Mouse (Mus musculus) heart, postnatal 14 days (tissue): ENCODE data around the gene Efemp2. TPM values are rescaled to one million over a fixed set of nuclear protein-coding genes. Genes with fewer than 3 reads are reported as not detected.

ENCODE experiments used
- DNase-seq, 2 experiments: peaks; one replicate each; pipeline ENCODE4 v3.0.0; 2021 to 2022
- intact Hi-C: fragments of 180-260 bp; cut with DNase I; formaldehyde crosslinking; loops from one replicate; pipeline ENCODE4 v1.15.1; 2025
- long read RNA-seq, 2 experiments: library from polyadenylated mRNA; stranded (forward); transcript quantifications; one replicate each; pipeline ENCODE4 v2.0.0; 2021
- total RNA-seq, 2 experiments: library from RNA; stranded (reverse); gene quantifications; 2 replicates each; pipeline ENCODE4 v1.2.3; 2021

Gene Efemp2
- total RNA-seq: 10 to 100 TPM; 17.9 to 18.3 TPM
- long read RNA-seq, experiment 1, transcript Efemp2-204 (11 exons, 1,557 nt): major isoform, 28 of 44 reads
- long read RNA-seq, experiment 1, transcript Efemp2-201 (10 exons, 1,781 nt): minor isoform, 11 of 44 reads
- long read RNA-seq, experiment 1, partial matches to known transcripts: 0 of 44 reads
- long read RNA-seq, experiment 1, other reads (novel, unspliced or antisense): 5 of 44 reads
- long read RNA-seq, experiment 2, transcript Efemp2-201 (10 exons, 1,781 nt): minor isoform, 7 of 37 reads
- long read RNA-seq, experiment 2, transcript Efemp2-204 (11 exons, 1,557 nt): major isoform, 23 of 37 reads
- long read RNA-seq, experiment 2, partial matches to known transcripts: 1 of 37 reads
- long read RNA-seq, experiment 2, other reads (novel, unspliced or antisense): 6 of 37 reads

GRCm38 (mm10) chr19:5473720-5474119 is at the start of gene Efemp2:
Gene Efemp2, plus strand, starts transcription at chr19:5473954.
- intact Hi-C loops: no loop called here
- peak; percentile 82 to 84 for DNase-seq

DNA sequence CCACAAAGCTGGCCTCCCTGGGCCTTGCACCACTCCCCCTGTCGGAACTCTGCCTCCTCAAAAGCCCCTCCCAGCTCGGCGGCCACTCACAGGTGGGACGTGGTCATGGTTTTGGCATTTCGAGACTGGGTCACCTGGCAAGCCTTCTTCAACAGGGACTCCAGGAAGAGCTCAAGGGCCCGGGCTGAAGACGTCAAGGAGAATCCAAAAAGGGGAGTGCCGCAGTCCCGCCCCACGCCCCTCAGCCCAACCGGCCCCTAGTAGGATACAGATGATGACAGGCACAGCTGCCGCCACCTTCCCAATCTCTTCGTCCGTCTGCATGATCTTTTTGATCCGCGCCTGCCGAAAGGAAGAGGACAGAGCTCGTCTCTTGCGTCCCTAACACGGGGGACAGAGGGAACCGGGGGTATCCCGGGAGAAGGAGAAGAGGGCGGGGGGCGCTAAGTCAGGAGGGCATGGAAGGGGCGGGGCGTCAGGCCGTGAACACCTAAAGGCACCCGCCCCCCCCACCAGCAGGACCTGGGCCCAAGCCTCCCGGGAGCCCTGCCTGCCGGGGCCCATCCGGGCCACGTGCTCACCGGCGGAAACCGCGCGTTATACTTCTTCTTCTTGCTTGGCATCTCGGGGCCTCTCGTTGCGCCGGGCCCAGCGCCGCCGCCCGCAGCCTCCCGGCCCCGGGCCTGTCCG is 49.5 kb upstream of the Efemp2 start:
- intact Hi-C loops: loop anchor here (2.0 kb wide), 1 partner anchor 35 kb away; the partner anchor contains the start of gene Sart1
- DNase-seq: peak; percentile 73 to 80

GRCm38 (mm10) chr19:5424782-5425741 is 48.7 kb upstream of the Efemp2 start, which contains the start of the genes Drap1 and AI837181:
Gene Drap1, minus strand, starts transcription at chr19:5424979.
Gene AI837181, plus strand, starts transcription at chr19:5425144.
- DNase-seq: peak; percentile 95 to 96
- intact Hi-C loops: loop anchor here (2.0 kb wide), 1 partner anchor 36 kb away; the partner anchor contains the start of gene Sart1

DNA sequence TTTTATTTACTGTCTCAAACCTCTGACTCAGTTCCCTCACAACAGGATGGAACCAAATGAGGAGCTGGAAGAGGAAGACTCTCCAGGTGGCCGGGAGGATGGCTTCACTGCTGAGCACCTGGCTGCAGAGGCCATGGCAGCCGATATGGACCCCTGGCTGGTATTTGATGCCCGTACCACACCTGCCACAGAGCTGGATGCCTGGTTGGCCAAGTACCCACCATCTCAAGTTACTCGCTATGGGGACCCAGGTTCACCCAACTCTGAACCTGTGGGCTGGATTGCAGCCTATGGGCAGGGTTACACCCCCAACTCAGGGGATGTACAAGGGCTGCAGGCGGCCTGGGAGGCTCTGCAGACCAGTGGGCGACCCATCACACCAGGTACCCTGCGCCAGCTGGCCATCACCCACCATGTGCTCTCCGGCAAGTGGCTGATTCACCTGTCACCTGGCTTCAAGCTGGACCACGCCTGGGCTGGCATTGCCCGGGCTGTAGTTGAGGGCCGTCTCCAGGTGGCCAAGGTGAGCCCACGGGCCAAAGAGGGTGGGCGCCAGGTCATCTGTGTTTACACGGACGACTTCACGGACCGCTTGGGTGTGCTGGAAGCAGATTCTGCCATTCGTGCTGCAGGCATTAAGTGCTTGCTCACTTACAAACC is 47.7 kb upstream of the Efemp2 start:
- intact Hi-C loops: loop anchor here (2.0 kb wide), 1 partner anchor 37 kb away; the partner anchor contains the start of gene Sart1
- no peak for DNase-seq

GRCm38 (mm10) chr19:5426640-5427290 is 47.0 kb upstream of the Efemp2 start:
- intact Hi-C loops: no loop called here
- DNase-seq: no peak

DNA sequence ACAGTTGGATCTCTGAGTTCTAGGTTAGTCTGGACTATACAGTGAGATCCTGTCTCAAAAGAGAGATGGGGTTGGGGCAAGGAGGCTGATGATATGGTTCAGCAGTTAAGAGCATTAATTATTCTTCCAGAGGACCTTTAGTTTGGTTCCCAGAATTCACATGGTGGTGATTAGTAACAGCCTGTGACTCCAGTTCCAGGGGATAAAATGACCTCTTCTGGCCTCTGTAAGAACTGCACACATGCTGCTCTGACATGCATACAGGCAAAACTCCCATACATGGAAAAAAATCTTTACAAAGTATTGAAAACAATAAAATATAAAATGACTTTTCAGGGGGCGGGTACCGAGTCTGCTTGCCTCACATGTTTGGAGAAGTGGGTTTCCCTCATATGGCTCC is 45.7 kb upstream of the Efemp2 start:
- intact Hi-C loops: loop anchor here (2.0 kb wide), 1 partner anchor 61 kb away; the partner anchor contains the start of genes Banf1 and Eif1ad
- DNase-seq: peak in 1 of 2 experiments; percentile 57

DNA sequence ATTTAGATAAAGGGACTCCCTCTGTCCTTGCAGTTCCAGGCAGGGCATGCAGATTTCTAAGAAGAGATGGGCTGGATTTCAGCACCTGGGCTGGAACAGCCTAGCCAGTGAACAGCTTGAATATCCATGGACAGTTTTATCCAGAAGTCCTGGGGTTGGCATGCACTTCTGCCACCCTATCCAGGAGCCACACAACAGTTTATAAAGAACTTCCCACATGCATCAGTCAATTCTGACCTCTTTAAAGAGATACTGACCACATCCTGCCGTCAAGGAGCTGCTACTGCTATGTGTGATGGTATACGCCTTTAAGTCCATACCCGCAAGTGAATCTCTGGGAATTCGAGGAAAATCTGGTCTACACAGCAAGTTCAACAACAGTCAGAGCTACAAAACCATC is 44.5 kb upstream of the Efemp2 start:
- intact Hi-C loops: loop anchor here (2.0 kb wide), 1 partner anchor 62 kb away; the partner anchor contains the start of genes Banf1 and Eif1ad
- no peak for DNase-seq

- intact Hi-C loops: loop anchor here (2.0 kb wide), 1 partner anchor 63 kb away; the partner anchor contains the start of genes Banf1 and Eif1ad
- DNase-seq: peak; percentile 58 to 69
Observed at GRCm38 (mm10) chr19:5429806-5430205, 43.9 kb upstream of the Efemp2 start.

DNA sequence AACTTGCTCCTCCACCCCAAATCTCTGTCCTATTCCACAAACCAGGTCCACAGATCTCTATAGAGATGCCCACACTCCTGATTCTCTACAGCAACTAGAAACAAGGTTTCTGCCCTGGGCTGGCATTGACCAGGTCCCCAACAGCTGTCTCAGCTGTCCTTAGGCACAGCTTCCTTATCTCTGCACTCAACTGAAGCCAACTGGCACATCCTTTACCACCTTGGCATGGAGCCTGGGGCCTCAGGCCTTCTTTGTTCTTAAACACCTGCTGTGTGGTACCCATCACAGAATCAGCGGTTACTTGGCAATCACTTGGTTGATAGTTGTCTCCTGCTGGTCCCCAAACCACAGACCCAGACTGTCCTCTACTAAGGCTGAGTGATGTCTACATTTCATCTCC is 43.3 kb upstream of the Efemp2 start:
- DNase-seq: no peak
- intact Hi-C loops: no loop called here

DNA sequence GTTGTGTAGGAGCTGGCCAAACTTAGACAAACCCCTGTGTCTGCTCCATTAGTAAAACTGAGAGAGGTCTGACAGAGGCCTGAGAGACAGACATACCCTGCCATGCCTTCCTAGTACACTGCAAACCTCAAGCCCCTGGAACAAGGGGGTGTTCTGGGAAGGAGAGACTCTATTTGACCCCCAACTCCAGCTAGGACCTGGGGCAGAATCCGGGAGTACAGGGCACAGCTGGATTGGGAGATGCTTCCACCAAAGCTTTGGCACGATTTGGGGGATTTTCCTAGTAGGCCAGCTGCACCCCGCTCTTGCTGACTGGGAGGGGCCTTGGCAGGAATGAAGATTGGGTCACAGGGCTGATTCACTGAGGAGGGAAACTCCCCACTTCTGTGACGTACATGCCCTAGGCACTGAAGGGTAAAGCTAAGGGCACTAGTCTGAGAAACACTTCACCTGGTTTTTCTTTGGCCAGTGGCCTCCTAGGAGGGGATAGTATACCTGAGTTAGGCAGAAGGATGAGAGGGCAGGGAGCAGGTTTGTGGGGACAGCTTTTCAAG is 41.8 kb upstream of the Efemp2 start:
- no peak for DNase-seq
- intact Hi-C loops: no loop called here

GRCm38 (mm10) chr19:5432992-5433852 is 40.5 kb upstream of the Efemp2 start:
- DNase-seq: peak; percentile 52 to 71
- intact Hi-C loops: no loop called here

DNA sequence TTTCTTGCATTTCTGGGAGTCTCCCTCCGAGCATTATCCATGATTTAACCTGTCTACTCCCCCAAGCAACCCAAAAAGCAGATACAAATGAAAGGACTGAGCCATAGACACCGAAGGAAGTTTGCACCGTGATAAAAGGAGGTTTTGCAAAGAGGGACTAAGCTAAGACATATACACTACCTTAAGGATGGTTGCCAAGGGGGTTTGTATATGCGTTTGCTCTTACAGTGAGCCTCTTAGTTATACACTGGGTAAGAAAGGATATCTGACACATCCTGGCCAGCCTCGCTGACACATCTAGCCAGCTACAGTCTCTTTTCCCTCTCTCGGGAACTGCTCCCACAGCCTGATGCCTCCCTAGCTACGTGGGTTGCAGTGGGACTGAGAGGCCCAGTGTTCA is 39.8 kb upstream of the Efemp2 start:
- intact Hi-C loops: loop anchor here (2.0 kb wide), 1 partner anchor 53 kb away; no protein-coding TSS in a partner anchor
- DNase-seq: no peak

- intact Hi-C loops: no loop called here
- DNase-seq: no peak
Observed at GRCm38 (mm10) chr19:5444371-5444908, 29.3 kb upstream of the Efemp2 start.

- intact Hi-C loops: no loop called here
- DNase-seq: no peak
Observed at GRCm38 (mm10) chr19:5444954-5445353, 28.8 kb upstream of the Efemp2 start.

DNA sequence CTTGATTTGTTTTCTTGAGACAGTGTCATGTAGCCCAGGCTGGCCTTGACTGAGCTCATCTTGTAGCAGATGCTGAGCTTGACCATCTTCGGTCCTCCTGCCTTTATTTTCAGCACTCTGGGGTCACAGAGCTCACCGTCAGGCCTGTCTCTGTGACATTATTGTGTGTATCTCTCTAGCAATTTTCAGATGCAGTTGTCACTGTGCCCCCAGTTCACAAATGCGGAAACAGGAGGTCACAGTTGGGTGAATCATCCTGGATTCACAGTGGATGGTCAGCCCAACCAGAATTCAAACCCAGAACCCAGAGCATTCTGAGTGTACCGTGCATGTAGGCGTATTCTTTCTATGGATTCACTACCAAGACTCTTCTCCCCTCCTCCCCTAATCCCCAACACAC is 28.0 kb upstream of the Efemp2 start:
- no peak for DNase-seq
- intact Hi-C loops: no loop called here

DNA sequence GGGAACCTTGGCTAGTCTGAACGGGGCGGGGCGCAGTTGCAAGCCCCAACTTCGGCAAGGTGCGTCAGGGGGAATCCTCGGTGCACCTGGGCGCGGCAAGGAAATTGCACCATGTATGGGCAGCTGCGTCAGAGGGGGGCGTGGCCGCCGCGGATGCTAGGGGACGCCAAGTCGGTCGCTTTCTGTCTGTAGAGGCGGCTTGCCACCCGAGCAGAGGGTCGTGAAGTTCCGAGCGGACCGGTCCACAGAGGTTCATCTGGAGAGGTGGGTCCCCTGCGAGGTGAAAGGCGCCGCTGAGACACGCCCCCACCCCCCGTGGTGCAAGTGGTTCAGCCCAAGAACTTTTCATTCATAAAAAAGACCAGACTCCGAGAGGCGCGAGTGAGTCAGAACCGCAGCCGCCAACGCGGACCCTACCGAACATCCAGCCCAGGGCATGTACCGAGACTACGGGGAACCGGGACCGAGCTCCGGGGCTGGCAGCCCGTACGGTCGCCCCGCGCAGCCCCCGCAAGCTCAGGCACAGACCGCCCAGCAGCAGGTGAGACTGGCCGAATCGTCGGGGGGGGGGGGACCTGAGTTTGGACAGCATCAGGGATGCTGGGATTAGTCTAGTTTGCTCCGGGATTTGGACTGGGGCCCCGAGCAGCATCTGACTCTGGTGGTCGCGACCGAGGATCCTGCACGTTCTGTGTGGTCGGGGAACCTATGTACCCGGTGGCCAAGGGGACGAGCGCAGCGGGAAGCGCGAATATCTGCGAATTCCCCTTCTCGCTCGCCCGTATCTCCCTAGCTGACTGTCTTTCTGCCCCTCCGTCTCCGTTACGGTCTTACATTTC is 26.0 kb upstream of the Efemp2 start, which contains the start of gene Fosl1:
Gene Fosl1 (plus strand): TSS at position 33 of the 839 bp plus-strand sequence.
- DNase-seq: peak; percentile 62 to 77

More for the DNA sequence above, 26.0 kb upstream of the Efemp2 start, which contains the start of gene Fosl1:
- intact Hi-C loops: no loop called here
